Mouse (Mus musculus) embryonic facial prominence, embryonic 14.5 days (tissue): Measurements from ENCODE around the gene Ifnar2. TPM values are rescaled to one million over a fixed set of nuclear protein-coding genes. Genes with fewer than 3 reads are reported as not detected.
A peak's percentile ranks its signal among the peaks of the same experiment; 100 is the strongest.

Source experiments
- ATAC-seq: fragments of 200-750 bp; cut with Nextera tagmentation; 2 replicates; pipeline ENCODE4 v1.8.0; 2017; ENCODE audit warnings: low read depth, moderate number of reproducible peaks, moderate TSS enrichment
- DNase-seq: peaks from one replicate; pipeline ENCODE4 v3.0.0-alpha.2; 2015; ENCODE audit warnings: low spot score
- H3K27ac ChIP-seq: fragments of 300-500 bp; sonication (generic); replicated peaks from 2 replicates; pipeline ENCODE4 v1.5.1; 2014; ENCODE audit warnings: low read depth, mild to moderate bottlenecking, low read length, moderate library complexity
- H3K27me3 ChIP-seq: fragments of 300-500 bp; sonication (generic); replicated peaks from 2 replicates; pipeline ENCODE4 v1.6.1; 2014; ENCODE audit warnings: low read length; ENCODE audit not compliant: control insufficient read depth, insufficient read depth
- H3K36me3 ChIP-seq: fragments of 300-500 bp; sonication (generic); 2 replicates; pipeline ENCODE4 v1.6.1; 2014; ENCODE audit warnings: low read length, mixed read lengths; ENCODE audit not compliant: control insufficient read depth, insufficient read depth
- H3K4me1 ChIP-seq: fragments of 300-500 bp; sonication (generic); 2 replicates; pipeline ENCODE4 v1.6.1; 2014; ENCODE audit warnings: antibody characterized with exemption, low read length; ENCODE audit not compliant: control insufficient read depth, insufficient read depth
- H3K4me2 ChIP-seq: fragments of 300-500 bp; sonication (generic); 2 replicates; pipeline ENCODE4 v1.6.1; 2014; ENCODE audit warnings: low read depth, mild to moderate bottlenecking, low read length, moderate library complexity, mixed read lengths
- H3K4me3 ChIP-seq: fragments of 300-500 bp; sonication (generic); 2 replicates; pipeline ENCODE4 v1.5.1; 2014; ENCODE audit warnings: low read depth, mild to moderate bottlenecking, low read length
- H3K9ac ChIP-seq: fragments of 300-500 bp; sonication (generic); 2 replicates; pipeline ENCODE4 v1.6.1; 2014; ENCODE audit warnings: low read depth, mild to moderate bottlenecking, low read length, moderate library complexity, mixed read lengths
- H3K9me3 ChIP-seq: fragments of 300-500 bp; sonication (generic); 2 replicates; pipeline ENCODE4 v1.6.1; 2016; ENCODE audit warnings: low read length; ENCODE audit not compliant: control insufficient read depth
- WGBS: fragments of 180-500 bp; shearing (Covaris S2); extraction: QIAGEN DNeasy Blood & Tissue Kit; methylation state at CpG from one replicate; pipeline ENCODE4 v1.1.7; 2014; 5-methylcytosine and 5-hydroxymethylcytosine counted together
- polyA plus RNA-seq: library from polyadenylated mRNA; unstranded; fragments of >200 nt; fragmentation: Nextera tagmentation; extraction: Ambion mirVana; gene quantifications from 2 replicates; pipeline ENCODE4 v1.2.1, GENCODE M21; 2014

The Ifnar2 gene
- polyA plus RNA-seq, 1 experiment from 2014 or later = 67.7 TPM

DNA sequence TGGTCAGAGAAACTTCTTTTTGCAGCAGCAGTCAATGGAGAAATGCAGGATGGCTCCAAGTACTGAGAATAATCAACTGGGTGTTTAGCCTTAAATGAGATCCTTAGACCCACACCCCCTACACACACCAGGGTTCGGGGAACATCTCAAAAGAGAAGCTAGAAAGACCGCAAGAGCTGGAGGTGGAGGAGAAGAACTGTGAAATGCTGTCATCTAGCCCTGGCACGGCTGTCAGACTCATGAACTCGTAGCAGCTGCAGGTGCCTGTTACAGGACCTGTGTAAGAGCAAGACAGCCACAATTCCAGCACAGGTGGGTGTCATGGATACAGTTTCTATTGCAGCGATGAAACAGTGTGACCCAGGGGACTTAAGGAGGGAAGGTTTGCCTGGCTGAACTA lies 18.9 kb upstream of the Ifnar2 start:
- DNase-seq = no peak
- H3K27me3 ChIP-seq = peaks cover 19% of the 10 kb centered on the region
- no peaks in the 10 kb centered on the region for H3K4me1 ChIP-seq
- H3K27ac ChIP-seq = no peak overlapping the region
- no peak for ATAC-seq
- H3K4me2 ChIP-seq = no peak overlapping the region
- WGBS = 61% methylated on average over 5 of the region's 5 CpGs
- H3K9me3 ChIP-seq = no peaks in the 10 kb centered on the region
- no peaks in the 10 kb centered on the region for H3K36me3 ChIP-seq
- H3K9ac ChIP-seq = no peak overlapping the region
- H3K4me3 ChIP-seq = no peak overlapping the region

DNA sequence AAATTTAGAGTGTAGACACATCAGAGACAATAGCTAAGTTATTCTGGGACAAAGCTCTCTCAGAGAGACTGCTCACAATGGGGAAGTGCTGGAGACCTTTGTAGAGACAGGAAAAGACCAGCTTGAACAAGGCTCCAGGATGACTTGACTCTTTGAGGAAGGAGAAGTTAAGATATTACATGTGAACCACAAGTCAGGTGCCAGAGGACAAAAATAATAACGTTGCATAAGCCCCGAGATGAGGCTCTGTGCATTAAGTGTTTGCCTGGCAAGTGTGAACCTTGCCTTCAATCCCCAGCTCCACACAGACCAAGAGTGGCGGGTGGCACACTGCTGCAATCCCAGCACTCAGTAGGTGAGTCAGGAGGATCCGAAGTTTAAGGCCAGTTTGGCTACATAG lies 18.0 kb upstream of the Ifnar2 start:
- Histone ChIP-seq H3K27me3 (peaks cover 19% of the 10 kb centered on the region), H3K9me3 (no peaks in the 10 kb centered on the region), H3K9ac (no peak overlapping the region), H3K4me1 (no peaks in the 10 kb centered on the region), H3K4me2 (no peak overlapping the region), H3K27ac (no peak overlapping the region), H3K4me3 (no peak overlapping the region), H3K36me3 (no peaks in the 10 kb centered on the region)
- ATAC-seq = no peak
- WGBS = 70% methylated on average over 4 of the region's 4 CpGs
- no peak for DNase-seq

DNA sequence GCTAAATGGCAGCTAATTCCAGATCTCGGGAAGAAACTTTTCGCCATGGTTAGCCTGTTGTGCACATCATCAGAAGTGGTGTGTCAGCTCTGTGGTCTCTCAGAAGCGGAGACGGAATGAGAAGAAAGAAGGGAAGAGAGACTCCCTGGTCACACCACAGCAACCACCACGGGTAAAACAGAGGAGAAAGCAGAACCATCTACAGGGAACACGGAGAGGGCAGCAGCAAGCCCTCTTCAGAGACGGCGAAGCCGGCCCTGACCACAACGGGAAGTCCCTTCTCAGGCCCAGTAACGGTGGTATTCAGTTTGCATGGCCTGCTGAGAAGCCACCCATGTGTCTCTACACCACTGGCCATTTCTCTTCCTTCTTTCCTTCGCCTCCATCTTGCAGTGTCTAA lies 17.4 kb upstream of the Ifnar2 start:
- ATAC-seq (no peak), DNase-seq (no peak)
- no peaks in the 10 kb centered on the region for H3K9me3 ChIP-seq
- no peak overlapping the region for H3K4me2 ChIP-seq
- no peaks in the 10 kb centered on the region for H3K36me3 ChIP-seq
- H3K27ac ChIP-seq = no peak overlapping the region
- no peak overlapping the region for H3K4me3 ChIP-seq
- H3K4me1 ChIP-seq = no peaks in the 10 kb centered on the region
- H3K9ac ChIP-seq = no peak overlapping the region
- peaks cover 19% of the 10 kb centered on the region for H3K27me3 ChIP-seq
- WGBS = 77% methylated on average over 12 of the region's 12 CpGs

DNA sequence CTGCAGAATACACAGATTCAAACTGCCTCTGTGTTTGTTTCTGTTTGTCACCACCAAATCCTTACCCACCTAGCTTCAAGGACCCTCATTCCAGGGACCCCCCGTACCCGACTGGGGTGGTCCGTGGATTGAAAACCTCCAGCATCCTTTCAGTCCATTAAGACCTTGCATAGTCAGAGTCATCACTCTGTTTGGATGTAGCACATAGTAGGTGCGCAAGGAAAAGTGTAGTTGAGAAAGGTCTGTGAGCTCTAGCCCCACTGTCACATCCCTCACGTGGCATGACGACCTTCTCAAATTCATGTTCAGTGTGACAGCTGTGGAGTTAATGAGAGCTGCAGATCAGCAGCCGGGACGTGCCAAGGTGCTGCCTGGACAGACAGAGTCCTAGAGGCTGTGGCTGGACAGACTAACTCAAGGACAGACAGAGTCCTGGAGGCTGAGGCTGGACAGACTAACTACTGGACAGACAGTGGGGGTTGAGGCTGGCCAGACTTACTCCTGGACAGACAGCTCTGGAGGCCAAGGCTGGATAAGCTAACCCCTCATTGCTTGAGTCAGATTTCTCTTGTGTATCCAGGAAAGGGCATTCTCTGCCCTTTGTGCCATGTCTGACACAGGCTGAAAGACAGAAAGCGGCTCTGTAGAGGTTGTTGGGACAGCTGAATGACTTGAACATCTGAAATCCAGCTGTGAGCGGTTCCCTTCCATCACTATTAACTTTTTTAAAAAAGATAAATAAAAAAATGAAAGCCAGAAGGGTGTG lies 15.6 kb upstream of the Ifnar2 start:
- H3K27ac ChIP-seq = no peak overlapping the region
- no peak overlapping the region for H3K9ac ChIP-seq
- H3K4me3 ChIP-seq = no peak overlapping the region
- no peaks in the 10 kb centered on the region for H3K36me3 ChIP-seq
- no peak overlapping the region for H3K4me2 ChIP-seq
- ATAC-seq (no peak), DNase-seq (no peak)
- H3K27me3 ChIP-seq = peaks cover 10% of the 10 kb centered on the region; the same call in 1 of the 2 replicates
- H3K9me3 ChIP-seq = no peaks in the 10 kb centered on the region
- WGBS = 68% methylated on average over 10 of the region's 10 CpGs
- peaks cover 3% of the 10 kb centered on the region; the same call in 1 of the 2 replicates for H3K4me1 ChIP-seq

DNA sequence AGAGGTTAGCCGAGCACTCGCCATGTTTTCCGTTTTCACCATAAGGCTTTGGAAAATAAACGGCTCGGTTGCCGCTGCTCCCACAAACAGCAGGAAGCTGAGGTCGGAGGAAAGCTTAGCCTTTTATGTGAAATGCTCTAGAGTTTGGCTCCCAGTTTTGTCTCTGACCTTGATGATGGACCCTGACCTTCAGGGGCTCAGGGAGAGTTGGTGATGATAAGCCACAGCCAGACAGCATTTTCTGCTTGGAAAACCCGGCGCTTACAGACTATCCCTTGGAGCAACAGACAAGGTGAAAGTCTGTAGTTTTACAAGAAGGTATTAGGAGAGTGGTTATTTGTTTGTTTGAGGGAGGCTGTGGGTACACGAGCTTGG lies 15.1 kb upstream of the Ifnar2 start:
- H3K4me3 ChIP-seq = no peak overlapping the region
- H3K4me2 ChIP-seq = no peak overlapping the region
- H3K27me3 ChIP-seq = peaks cover 10% of the 10 kb centered on the region; the same call in 1 of the 2 replicates
- ATAC-seq (no peak), DNase-seq (no peak)
- WGBS = 43% methylated on average over 10 of the region's 10 CpGs
- H3K9ac ChIP-seq = no peak overlapping the region
- no peak overlapping the region for H3K27ac ChIP-seq
- peaks cover 7% of the 10 kb centered on the region for H3K4me1 ChIP-seq
- no peaks in the 10 kb centered on the region for H3K9me3 ChIP-seq
- no peaks in the 10 kb centered on the region for H3K36me3 ChIP-seq

DNA sequence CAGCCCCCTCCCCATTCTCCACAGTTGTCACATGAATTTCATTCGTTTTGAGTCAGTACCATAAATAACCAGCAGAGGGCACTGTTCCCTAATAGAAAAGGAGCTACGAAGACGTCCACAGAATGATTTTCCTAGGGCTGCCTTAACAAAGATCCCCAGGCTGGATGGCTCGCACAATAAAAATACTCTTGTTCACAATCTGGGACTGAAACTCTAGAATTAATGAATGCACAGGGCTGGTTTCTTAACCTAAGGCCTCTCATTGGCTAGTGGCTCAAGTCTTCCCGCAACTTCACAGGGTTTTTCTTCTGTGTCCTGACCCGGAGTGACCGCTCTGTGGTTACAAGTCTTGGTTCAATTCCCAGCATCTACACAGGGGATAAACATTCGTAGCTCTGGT lies 14.0 kb upstream of the Ifnar2 start:
- DNase-seq = peak; percentile 83
- H3K4me1 ChIP-seq = peaks cover 17% of the 10 kb centered on the region
- ATAC-seq = no peak
- 38% methylated on average over 8 of the region's 8 CpGs for WGBS
- no peak overlapping the region for H3K27ac ChIP-seq
- H3K9me3 ChIP-seq = no peaks in the 10 kb centered on the region
- no peak overlapping the region for H3K4me3 ChIP-seq
- H3K4me2 ChIP-seq = no peak overlapping the region
- no peak overlapping the region for H3K9ac ChIP-seq
- peaks cover 9% of the 10 kb centered on the region; the same call in 1 of the 2 replicates for H3K27me3 ChIP-seq
- no peaks in the 10 kb centered on the region for H3K36me3 ChIP-seq

DNA sequence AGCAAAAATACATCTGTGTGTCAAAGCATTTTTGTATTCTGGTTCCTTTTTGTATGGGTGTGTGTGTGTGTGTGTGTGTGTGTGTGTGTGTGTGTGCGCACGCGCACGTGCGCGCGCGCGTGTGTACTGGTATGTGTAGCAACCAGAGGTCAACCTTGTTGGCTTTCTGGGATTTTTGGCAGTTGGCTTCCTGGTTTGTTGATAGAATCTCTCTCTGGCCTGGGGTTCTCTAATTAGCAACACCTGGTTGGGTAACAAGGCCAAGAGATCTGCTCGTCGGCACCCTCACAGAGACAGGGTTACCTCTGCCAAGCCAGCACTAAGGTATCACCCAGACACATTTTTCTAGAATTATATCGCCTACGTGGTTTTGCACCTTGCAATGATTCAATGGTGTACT lies 13.1 kb upstream of the Ifnar2 start:
- H3K36me3 ChIP-seq = no peaks in the 10 kb centered on the region
- WGBS = 78% methylated on average over 13 of the region's 13 CpGs

DNA sequence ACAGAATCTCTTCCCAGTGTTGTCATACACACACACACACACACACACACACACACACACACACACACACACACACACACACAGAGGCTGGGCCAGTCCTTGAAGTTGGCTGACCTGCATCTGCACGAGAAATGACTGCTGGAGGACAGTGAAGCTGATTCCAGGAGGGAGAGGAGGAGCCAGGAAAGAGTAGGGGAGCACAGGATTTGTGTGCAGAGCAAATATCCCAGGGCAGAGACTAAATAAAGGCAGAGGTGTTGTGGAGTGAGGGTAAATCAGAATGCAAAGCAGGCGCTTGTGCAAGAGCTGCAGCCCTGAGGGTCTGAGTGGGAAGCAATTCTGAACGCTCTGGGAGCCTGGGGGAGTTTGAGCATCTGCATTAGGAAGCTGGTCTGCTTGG lies 12.4 kb upstream of the Ifnar2 start:
- 53% methylated on average over 3 of the region's 3 CpGs for WGBS
- no peak for DNase-seq

More for the DNA sequence above, 13.1 kb upstream of the Ifnar2 start:
- Histone ChIP-seq H3K9ac (no peak overlapping the region), H3K4me3 (no peak overlapping the region), H3K4me1 (peaks cover 18% of the 10 kb centered on the region), H3K4me2 (no peak overlapping the region), H3K9me3 (no peaks in the 10 kb centered on the region), H3K27me3 (peaks cover 7% of the 10 kb centered on the region; the same call in 1 of the 2 replicates), H3K27ac (no peak overlapping the region)
- no peak for ATAC-seq
- no peak for DNase-seq

DNA sequence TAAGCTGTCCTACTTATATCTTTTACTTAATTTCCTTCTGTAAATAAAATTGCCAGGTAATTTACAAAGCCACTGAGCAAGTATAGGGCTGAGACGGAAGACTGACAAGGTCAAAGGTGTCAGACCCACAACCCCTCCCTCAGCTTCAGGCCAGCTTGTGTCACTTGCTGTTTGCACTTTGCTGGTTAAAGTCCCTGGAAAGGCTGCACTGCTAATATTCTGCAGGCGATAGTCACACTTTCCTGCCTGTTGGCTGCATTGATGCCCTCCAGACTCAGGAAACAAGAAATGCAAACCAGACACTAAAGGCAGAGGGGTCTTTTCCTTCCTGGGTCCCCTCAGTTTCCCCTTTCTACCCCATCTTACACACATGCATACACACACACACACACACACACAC lies 10.6 kb upstream of the Ifnar2 start:
- H3K4me2 ChIP-seq = no peak overlapping the region
- no peaks in the 10 kb centered on the region for H3K36me3 ChIP-seq
- 38% methylated on average over 2 of the region's 2 CpGs for WGBS
- H3K27me3 ChIP-seq = no peaks in the 10 kb centered on the region
- no peak overlapping the region for H3K9ac ChIP-seq
- no peaks in the 10 kb centered on the region for H3K9me3 ChIP-seq
- no peak overlapping the region for H3K4me3 ChIP-seq
- H3K27ac ChIP-seq = peak overlapping the region; percentile 39; the same call in 1 of the 2 replicates
- DNase-seq (no peak), ATAC-seq (no peak)
- H3K4me1 ChIP-seq = peaks cover 18% of the 10 kb centered on the region

More for the DNA sequence above, 12.4 kb upstream of the Ifnar2 start:
- no peak overlapping the region for H3K27ac ChIP-seq
- no peak for ATAC-seq
- no peak overlapping the region for H3K4me2 ChIP-seq
- H3K27me3 ChIP-seq = peaks cover 4% of the 10 kb centered on the region; the same call in 1 of the 2 replicates
- no peak overlapping the region for H3K9ac ChIP-seq
- H3K4me3 ChIP-seq = no peak overlapping the region
- peaks cover 18% of the 10 kb centered on the region for H3K4me1 ChIP-seq
- no peaks in the 10 kb centered on the region for H3K36me3 ChIP-seq
- no peaks in the 10 kb centered on the region for H3K9me3 ChIP-seq
